Mouse (Mus musculus) liver, adult 2 months (tissue): ENCODE measurements around the gene Cdca7. TPM values are rescaled to one million over a fixed set of nuclear protein-coding genes. Genes with fewer than 3 reads are reported as not detected.

ENCODE experiments used
- DNase-seq: peaks from one replicate; pipeline ENCODE4 v3.0.0-alpha.2; 2011; ENCODE audit warnings: low read depth, low spot score; ENCODE audit errors: extremely low read depth
- H3K27ac ChIP-seq: fragments of 200-500 bp; replicated peaks from 2 replicates; pipeline ENCODE4 v1.5.1; 2012; ENCODE audit warnings: low read depth, mild to moderate bottlenecking, control low read depth, inconsistent platforms, low read length; ENCODE audit not compliant: insufficient read depth
- H3K27me3 ChIP-seq: fragments of 200-500 bp; 2 replicates; pipeline ENCODE4 v1.6.1; 2012; ENCODE audit warnings: mild to moderate bottlenecking, moderate library complexity, low read length, inconsistent platforms; ENCODE audit not compliant: control insufficient read depth, insufficient read depth
- H3K36me3 ChIP-seq: fragments of 200-500 bp; 2 replicates; pipeline ENCODE4 v1.6.1; 2012; ENCODE audit warnings: low read length, inconsistent platforms; ENCODE audit not compliant: control insufficient read depth, insufficient read depth
- H3K4me1 ChIP-seq: fragments of 200-500 bp; 2 replicates; pipeline ENCODE4 v1.6.1; 2011; ENCODE audit warnings: low read length; ENCODE audit not compliant: control insufficient read depth, insufficient read depth
- H3K4me3 ChIP-seq: fragments of 200-500 bp; 2 replicates; pipeline ENCODE4 v1.5.1; 2011; ENCODE audit warnings: low read depth, mild to moderate bottlenecking, control low read depth, low read length, moderate library complexity; ENCODE audit not compliant: insufficient read depth
- H3K79me2 ChIP-seq: fragments of 200-500 bp; 2 replicates; pipeline ENCODE4 v1.6.1; 2012; ENCODE audit warnings: inconsistent platforms, mild to moderate bottlenecking, low read length, moderate library complexity; ENCODE audit not compliant: control insufficient read depth, insufficient read depth
- H3K9ac ChIP-seq: fragments of 200-500 bp; 2 replicates; pipeline ENCODE4 v1.6.1; 2012; ENCODE audit warnings: low read depth, mild to moderate bottlenecking, control low read depth, inconsistent platforms, low read length
- CTCF ChIP-seq: fragments of 200-500 bp; IDR thresholded peaks from 2 replicates; pipeline ENCODE4 v1.5.1; 2011; ENCODE audit warnings: low read depth, low read length, control low read depth
- POLR2A ChIP-seq: fragments of 200-500 bp; IDR thresholded peaks from 2 replicates; pipeline ENCODE4 v1.6.1; 2011; ENCODE audit warnings: low read length, control low read depth; ENCODE audit not compliant: insufficient read depth; ENCODE audit errors: extremely low read depth
- WGBS: fragments of 180-500 bp; shearing (Covaris S2); methylation state at CpG from one replicate; pipeline ENCODE4 v1.1.7; 2018; 5-methylcytosine and 5-hydroxymethylcytosine counted together
- polyA plus RNA-seq: library from polyadenylated mRNA; depleted of rRNA; stranded (reverse); fragments of >200 nt; gene quantifications from 2 replicates; pipeline ENCODE4 v1.2.3, GENCODE M21; 2012
- total RNA-seq: library from RNA; depleted of rRNA; stranded (reverse); fragments of >200 nt; gene quantifications from 2 replicates; pipeline ENCODE4 v1.2.3, GENCODE M21; 2014

The Cdca7 gene
- total and polyA plus RNA-seq, 2 experiments, result 2.2 to 2.8 TPM

DNA sequence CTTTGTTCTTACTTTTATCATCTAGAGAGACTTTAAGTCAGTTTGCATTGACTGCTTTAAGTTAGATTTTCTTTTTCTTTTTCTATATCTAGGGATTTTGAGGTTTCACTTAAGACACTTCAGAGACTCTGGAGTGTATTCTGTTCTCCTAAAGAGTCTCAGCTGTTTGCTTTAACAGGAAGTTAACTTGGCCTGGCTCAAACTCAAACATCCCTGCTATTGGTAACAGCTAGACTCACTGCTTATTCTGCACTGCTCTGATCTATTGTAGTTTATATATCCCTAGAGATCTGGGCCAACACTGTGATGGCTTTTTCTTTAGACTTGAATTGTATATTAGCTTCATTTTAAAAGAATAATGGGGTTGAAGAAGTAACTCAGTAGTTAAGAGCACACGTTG lies 8.4 kb upstream of the Cdca7 start:
- Histone ChIP-seq H3K36me3 (no peaks in the 10 kb centered on the region), H3K79me2 (no peaks in the 10 kb centered on the region), H3K9ac (no peak overlapping the region), H3K27ac (no peak overlapping the region), H3K27me3 (no peaks in the 10 kb centered on the region), H3K4me3 (no peak overlapping the region), H3K4me1 (0 out of 2 replicates have a peak, but pooled peaks cover 2% of the 10 kb centered on the region)
- no peak for DNase-seq
- WGBS, result 91% methylated on average over 1 of the region's 1 CpGs
- no peak for TF ChIP-seq CTCF
- TF ChIP-seq POLR2A, result no peak

DNA sequence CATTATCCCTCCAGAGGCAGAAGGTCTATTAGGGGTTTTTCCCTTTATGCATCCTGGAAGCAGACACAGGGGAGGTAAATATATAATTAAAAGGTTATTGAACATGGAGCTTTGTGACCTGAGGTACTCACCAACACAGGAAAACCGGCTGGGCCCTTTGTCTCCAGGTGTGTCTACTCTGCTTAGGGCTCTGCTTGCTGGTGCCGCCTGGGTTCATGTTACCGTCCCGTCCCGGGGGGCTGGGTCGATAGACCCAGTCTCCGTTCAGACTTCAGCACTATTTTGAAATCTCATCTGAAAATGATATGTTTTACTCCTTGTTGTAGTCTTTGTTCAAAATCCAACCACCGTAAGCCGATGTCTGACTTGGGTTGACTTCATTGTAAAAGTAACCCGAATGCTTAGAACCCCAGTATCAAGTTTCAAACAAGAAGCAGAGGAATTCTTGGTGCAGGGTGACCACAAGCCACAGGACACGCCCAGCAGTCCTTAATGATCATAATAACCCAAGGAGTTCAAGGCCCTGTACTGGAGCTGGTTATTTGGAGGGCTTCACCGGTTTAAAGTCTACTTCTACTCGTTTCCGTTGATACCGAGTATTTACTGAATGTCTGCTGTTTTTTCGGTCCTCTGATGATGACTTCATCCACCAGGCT lies 4.4 kb upstream of the Cdca7 start:
- 81% methylated on average over 16 of the region's 16 CpGs for WGBS
- no peak for DNase-seq
- H3K9ac ChIP-seq, result no peak overlapping the region
- H3K36me3 ChIP-seq, result no peaks in the 10 kb centered on the region
- H3K4me3 ChIP-seq, result no peak overlapping the region
- TF ChIP-seq CTCF (no peak), POLR2A (no peak)
- H3K4me1 ChIP-seq, result no peaks in the 10 kb centered on the region
- no peaks in the 10 kb centered on the region for H3K27me3 ChIP-seq
- H3K27ac ChIP-seq, result no peak overlapping the region
- no peaks in the 10 kb centered on the region for H3K79me2 ChIP-seq

DNA sequence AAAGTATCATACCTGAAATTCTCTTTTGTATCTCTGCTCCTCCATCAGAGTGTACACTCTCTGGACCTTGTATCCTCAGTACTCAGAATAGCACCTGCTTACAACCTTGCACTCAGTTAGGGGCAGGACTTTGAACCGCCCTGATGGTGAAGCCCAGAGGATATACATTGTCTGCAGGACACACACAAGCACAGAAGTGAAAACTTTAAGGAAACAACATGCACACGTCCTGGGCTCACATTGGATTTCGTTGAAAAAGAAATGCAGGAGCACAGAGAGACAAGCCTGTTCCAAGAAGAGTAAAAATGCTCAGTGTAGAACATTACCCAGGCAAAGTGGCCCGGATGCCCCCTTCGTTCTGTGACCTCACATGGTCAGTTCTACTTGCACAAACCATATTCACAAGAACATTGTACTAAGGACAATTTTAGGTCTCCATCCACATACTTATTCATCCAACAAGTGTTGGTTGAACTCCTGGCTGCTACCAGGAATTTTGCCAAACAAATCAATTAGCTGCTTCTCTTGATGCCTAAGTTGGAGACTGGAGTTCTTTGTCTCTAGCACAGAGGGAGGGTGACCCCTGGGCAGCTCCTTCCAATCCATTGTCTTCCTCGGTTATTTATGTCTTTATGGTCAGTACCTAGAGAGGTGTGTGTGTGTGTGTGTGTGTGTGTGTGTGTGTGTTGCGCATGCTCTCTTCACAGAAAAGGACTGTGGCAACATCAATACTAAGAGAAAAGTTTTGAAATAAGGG lies 1.2 kb upstream of the Cdca7 start:
- Histone ChIP-seq H3K4me3 (no peak overlapping the region), H3K79me2 (no peaks in the 10 kb centered on the region), H3K27ac (no peak overlapping the region), H3K27me3 (no peaks in the 10 kb centered on the region), H3K4me1 (peaks cover 5% of the 10 kb centered on the region), H3K9ac (no peak overlapping the region), H3K36me3 (no peaks in the 10 kb centered on the region)
- TF ChIP-seq CTCF (no peak), POLR2A (no peak)
- no peak for DNase-seq
- 48% methylated on average over 7 of the region's 7 CpGs for WGBS

DNA sequence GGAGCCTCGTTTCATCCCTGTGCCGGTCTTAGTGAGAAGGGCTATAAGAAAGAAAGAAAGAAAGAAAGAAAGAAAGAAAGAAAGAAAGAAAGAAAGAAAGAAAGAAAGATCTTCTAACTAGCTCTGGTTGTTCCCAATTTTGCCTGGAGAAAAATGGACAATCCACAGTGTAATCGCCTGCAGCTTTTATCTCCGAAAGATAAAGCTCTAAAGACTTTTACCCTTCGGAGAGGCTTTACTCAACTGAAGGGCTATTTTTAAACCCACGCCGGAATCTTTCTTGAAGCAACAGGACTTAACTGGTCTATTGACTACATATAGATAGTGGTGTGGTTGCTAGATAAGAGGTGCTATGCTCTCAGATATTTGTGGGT lies 549 bp upstream of the Cdca7 start:
- H3K4me3 ChIP-seq, result peak overlapping the region; percentile 75; the same call in 1 of the 2 replicates
- H3K27ac ChIP-seq, result no peak overlapping the region
- H3K9ac ChIP-seq, result no peak overlapping the region
- DNase-seq, result no peak
- H3K79me2 ChIP-seq, result no peaks in the 10 kb centered on the region
- no peaks in the 10 kb centered on the region for H3K27me3 ChIP-seq
- peaks cover 5% of the 10 kb centered on the region for H3K4me1 ChIP-seq
- no peaks in the 10 kb centered on the region for H3K36me3 ChIP-seq
- WGBS, result 3% methylated on average over 7 of the region's 7 CpGs
- TF ChIP-seq CTCF (no peak), POLR2A (no peak)

DNA sequence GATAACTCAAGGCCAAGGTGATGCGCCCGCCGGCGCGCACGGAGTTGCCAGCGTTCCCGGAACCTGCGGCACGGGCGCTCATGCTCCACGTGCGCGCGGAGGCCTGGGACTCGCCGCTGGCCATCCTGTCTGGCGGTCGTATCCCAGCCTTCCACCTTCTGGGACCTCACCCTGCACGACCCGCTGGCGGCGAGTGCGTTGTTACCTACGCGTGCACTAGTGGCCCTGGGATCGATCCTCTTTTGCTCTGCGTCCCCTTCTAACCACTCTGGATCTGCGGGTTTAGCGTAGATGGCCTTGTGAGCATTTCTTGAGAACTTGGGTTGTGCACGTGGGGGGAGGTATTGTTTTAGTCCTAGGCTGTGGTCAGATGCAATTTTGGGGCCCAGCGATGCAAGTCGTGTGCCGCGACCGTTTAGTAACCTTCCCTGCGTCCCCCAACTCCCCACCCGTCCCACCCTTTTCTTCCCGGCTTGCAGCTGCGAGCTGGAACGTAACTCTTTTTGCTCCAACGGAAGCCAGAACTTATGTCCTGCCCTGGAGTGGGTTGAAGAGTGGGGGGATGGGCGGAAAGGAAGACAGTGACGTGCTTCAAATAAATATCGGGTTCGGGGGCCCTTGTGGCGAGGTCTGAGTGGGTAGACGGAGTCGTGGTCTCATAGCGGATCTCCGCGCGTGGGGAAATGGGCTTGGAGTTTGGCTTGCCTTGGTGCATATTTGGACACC lies 690 bp downstream of the Cdca7 start:
- DNase-seq, result no peak
- H3K9ac ChIP-seq, result peak overlapping the region; percentile 67
- WGBS, result under 1% methylated on average over 53 of the region's 53 CpGs
- peak overlapping the region; percentile 75 for H3K4me3 ChIP-seq
- no peaks in the 10 kb centered on the region for H3K79me2 ChIP-seq
- no peak for TF ChIP-seq POLR2A
- no peak for TF ChIP-seq CTCF
- H3K4me1 ChIP-seq, result peaks cover 5% of the 10 kb centered on the region
- no peaks in the 10 kb centered on the region for H3K27me3 ChIP-seq
- H3K27ac ChIP-seq, result peak overlapping the region; percentile 52
- no peaks in the 10 kb centered on the region for H3K36me3 ChIP-seq
